Mouse (Mus musculus) cerebellum, adult 2 months (tissue): Measurements from ENCODE around the gene Gucy1b1.

ENCODE experiments used
- CTCF ChIP-seq: fragments of 200-500 bp; IDR thresholded peaks from 2 replicates; pipeline ENCODE4 v1.5.1; 2011; ENCODE audit warnings: low read depth, mild to moderate bottlenecking, control low read depth, low read length, moderate library complexity, borderline replicate concordance; ENCODE audit not compliant: insufficient read depth
- POLR2A ChIP-seq: fragments of 200-500 bp; IDR thresholded peaks from 2 replicates; pipeline ENCODE4 v1.6.1; 2011; ENCODE audit warnings: low read length, control low read depth, borderline replicate concordance; ENCODE audit not compliant: insufficient read depth

GRCm38 (mm10) chr3:82046087-82046486 is 28.4 kb downstream of the Gucy1b1 start:
- TF ChIP-seq POLR2A (no peak), CTCF (no peak)
